Mouse (Mus musculus) lung, postnatal 25 days (tissue): ENCODE measurements around the gene Snrpa1.

Experiments
- DNase-seq: peaks from one replicate; pipeline ENCODE4 v3.0.0; 2022; ENCODE audit warnings: low spot score

Gene Snrpa1

GRCm38 (mm10) chr7:66079364-66080230, 20.8 kb downstream of the Snrpa1 start, which contains the start of gene Selenos:
Gene Selenos (plus strand): TSS chr7:66079649.
- DNase-seq, result peak; percentile 97

- DNase-seq, result no peak
These were observed 21.4 kb downstream of the Snrpa1 start for GRCm38 (mm10) chr7:66080231-66080613.

DNA sequence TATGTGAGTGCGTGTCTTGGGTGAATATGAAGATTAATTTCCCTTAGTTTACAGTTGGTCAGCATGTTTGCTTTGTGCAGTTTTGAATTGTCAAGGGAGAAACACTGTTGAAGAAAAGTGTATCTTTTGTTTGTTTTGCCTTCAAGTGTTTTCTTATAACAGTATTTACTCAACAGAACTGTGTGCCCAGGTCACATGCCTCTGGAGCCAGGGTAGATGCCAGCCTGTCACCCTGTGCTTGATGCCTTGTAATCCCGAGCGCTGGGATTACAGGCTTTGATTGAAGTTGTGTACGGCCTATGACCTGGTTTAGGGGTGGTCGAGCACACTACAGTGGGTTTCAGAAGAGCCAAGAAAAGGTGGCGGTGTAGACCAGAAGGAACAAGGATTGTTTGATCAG, 25.0 kb downstream of the Snrpa1 start:
- DNase-seq, result peak; percentile 37

DNA sequence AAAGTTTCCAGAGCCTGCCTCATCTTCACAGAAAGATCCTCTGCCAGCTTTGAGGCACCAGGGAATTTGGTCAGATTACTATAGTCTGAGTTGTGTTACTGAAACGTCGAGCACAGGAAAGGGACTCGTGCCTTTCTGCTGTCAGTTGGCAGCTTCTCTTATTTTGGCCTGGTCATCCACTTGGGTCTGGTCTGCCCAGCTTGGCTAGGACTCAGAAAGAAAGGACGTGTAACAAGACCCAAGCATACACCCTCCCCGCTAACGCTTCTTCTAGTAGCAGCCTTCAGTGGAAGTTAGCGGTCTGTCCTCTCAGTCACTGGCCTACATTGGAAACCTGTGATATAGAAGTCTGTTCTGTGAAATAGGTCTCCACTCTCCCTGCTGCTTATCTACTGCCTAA, 25.7 kb downstream of the Snrpa1 start:
- no peak for DNase-seq

DNA sequence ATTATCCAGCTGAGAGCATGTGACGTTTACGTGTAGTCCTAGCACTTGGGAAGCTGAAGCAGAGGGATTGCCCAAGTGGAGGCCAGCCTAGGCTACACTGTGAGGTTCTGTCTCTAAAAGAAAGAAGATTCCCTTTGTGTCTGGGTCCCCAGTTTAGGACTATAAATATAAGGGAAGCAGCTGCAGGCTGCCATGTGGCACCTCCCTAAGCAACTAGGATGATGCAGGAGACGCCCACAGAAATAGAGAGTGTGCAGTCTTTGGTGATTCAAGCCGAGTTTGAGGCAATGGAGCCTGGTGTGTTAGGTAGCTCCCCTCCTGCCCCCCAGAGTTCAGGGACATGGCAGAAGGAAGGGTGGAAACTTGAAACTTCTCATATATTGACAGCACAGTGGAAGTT, 28.8 kb downstream of the Snrpa1 start:
- DNase-seq, result no peak

GRCm38 (mm10) chr7:66088077-66088476, 29.3 kb downstream of the Snrpa1 start:
- DNase-seq, result no peak

DNA sequence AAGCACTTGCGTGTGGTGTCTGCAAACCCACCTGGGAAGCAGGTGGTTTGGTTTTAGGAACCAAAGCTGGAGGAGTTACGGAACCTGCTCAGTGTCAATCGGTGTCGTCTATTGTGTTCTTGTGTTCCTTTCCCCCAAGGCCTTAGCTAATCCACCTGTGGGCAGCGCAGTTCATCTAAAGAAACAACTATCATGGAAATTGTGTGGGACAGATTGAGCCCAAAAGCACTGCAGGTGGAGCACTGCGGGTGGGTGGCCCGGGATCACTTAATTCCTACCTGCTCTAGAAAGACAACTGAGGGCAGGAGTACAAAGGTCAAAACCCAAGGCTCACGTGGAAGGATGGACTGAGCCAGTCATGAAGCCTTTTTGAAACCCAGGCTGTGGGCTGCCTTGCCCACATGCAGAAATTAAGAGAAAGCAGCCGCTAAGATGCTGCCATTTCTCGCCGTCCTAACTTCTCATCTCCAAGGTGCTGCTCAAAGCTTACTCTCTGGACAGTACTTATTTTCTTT, 31.9 kb downstream of the Snrpa1 start:
- DNase-seq, result no peak

DNA sequence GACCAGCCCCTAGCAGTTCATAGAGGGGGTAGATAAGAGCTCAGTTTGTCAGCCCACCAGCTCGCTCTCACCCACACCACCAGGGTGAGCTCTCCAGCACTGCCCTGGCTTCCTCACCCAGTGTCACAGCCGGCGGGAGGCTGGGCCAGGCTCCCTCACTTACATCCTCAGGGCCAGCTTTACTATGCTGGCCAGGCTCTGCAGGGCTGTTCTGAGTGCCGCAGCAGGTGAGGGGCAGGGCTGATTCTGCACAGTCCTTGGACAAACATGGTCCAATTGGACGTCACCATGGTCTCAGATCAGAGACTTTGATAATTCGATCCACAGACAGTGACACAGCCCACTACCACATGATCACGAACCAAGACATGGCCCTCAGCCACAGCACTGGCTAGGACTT, 32.8 kb downstream of the Snrpa1 start:
- no peak for DNase-seq

- DNase-seq, result no peak
These were observed 33.9 kb downstream of the Snrpa1 start for GRCm38 (mm10) chr7:66092656-66093055.

- DNase-seq, result no peak
These were observed 35.3 kb downstream of the Snrpa1 start for GRCm38 (mm10) chr7:66094141-66094540.

DNA sequence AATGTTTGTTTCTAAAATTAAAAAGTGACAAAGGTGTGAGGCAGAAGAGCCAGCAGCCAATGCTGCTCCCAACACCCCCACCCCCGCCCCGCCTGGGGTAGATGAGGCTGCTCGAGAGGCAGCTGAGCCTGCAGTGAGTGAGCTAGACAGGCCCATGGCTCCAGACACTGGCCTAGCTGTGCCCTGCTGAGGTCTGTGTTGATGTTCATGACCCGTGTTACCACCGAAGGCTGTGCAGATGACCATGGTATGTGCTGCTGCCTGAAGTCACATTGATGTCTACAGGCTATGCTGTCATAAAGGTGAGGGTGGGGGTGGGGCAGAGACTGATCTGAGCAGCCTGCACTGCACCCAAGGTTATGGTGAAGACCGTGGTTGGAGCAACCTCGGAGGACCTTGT, 40.0 kb downstream of the Snrpa1 start:
- DNase-seq, result no peak

DNA sequence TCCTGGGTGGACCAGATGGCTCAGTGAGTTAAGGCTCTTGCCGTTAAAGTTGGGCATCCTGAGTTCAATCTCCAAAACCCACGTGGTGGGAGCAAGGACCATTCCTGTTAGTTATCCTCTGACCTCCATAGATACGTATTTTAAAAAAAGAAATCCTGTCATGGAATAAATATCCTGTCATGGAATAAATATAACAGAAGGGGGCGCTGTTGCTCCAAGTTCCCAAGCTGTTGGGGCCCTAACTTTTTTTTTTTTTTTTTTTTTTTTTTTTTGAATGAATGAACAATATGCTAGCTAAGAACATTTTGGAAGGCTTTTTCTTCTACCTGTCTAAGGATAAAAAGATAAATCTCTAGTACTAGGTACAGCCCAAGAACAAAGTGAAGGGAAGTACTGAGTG, 43.1 kb downstream of the Snrpa1 start:
- peak; percentile 57 for DNase-seq

DNA sequence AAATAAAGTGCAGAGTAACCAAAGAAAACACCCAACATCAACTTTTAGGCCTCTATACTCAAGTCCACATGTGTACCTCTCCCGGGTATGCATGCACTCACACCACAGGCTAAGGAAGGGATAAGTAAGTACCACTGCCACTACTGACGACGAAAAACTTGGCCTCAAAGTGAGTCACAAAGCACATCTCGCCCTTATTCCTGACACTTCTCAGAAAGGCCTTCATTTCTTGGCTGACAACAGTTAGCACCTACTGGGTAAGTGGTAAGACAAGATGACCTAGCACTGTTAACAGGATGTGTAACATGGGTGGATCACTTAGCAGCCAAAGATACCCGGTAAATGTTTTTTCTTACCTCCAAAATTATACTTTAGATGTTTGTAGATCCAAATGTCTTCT, 45.7 kb downstream of the Snrpa1 start:
- DNase-seq, result no peak

- DNase-seq, result no peak
These were observed 47.0 kb downstream of the Snrpa1 start for GRCm38 (mm10) chr7:66105771-66106170.

GRCm38 (mm10) chr7:66106581-66107056, 47.8 kb downstream of the Snrpa1 start:
- peak; percentile 61 for DNase-seq

GRCm38 (mm10) chr7:66107206-66107605, 48.4 kb downstream of the Snrpa1 start:
- DNase-seq, result no peak

- DNase-seq, result no peak
These were observed 49.1 kb downstream of the Snrpa1 start for GRCm38 (mm10) chr7:66107930-66108329.

GRCm38 (mm10) chr7:66108961-66109854, 50.4 kb downstream of the Snrpa1 start, which contains the start of gene Chsy1:
Gene Chsy1 (plus strand): TSS chr7:66109515.
- peak; percentile 89 for DNase-seq

GRCm38 (mm10) chr7:66109855-66110635, 51.2 kb downstream of the Snrpa1 start:
- DNase-seq, result no peak

GRCm38 (mm10) chr7:66110636-66111112, 51.9 kb downstream of the Snrpa1 start:
- no peak for DNase-seq

DNA sequence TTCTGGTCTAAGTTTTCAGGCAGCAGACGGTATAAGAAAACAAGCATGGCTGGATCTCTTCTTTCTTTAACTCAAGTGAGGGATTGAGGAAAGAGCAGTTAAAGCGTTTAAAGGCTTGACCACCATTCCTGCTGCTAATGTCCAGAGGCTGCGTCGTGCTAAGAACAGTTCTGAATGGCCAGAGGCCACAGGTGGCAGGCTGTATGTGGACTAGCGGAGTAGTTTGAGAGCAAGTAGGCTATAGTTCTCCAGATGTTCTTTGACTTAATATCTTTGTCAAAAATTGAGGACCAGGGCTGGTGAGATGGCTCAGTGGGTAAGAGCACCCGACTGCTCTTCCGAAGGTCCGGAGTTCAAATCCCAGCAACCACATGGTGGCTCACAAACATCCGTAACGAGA, 52.4 kb downstream of the Snrpa1 start:
- no peak for DNase-seq

DNA sequence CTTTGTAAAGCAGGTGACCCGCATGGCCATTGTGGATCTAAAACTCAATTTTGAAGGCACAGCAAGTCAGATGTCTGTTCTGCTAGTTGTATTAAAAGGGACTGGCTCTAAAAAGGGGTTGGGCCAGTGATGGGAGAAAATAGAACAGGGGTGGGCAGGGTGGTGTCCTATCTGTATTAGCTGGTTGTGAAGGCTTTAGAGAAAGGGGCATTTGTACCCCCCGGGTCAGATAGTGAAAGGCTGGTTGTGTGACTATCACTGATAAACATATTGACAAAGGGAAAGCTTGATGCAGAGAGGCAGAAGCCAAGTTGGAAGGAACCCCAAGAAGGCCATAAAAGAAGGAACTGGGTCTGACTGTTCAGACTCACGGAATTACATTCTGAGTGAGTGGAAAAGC, 54.8 kb downstream of the Snrpa1 start:
- no peak for DNase-seq
